23 mouse cellular contexts compared by ENCODE assay signal in genomic region chr17:77904412-77904811, GRCm38 (mm10).
A peak's percentile ranks its signal among the peaks of the same experiment; 100 is the strongest.
DNase-seq lines count a peak whose midpoint lies in the region; ATAC-seq and TF ChIP-seq lines count a peak whose summit lies in the region.
"Had no signal": no experiment of that assay in that cellular context is flagged by ENCODE, and none has a peak within 500 bp of the region (broad histone marks: within the 10 kb centered on the region; RNA-seq: fewer than 3 reads in every experiment).

No protein-coding gene starts in this region.

- ATAC-seq in hindbrain, postnatal 0 days, result 0 out of 2 replicates have a peak, but pooled peaks have one; percentile 32
- no peak for ATAC-seq in hindbrain, embryonic 13.5 days (ENCODE audit: low FRiP score)
- ATAC-seq: CD4-positive, CD25-positive, alpha-beta regulatory T cell, adult 4 months; intestine, embryonic 16.5 days; liver, embryonic 12.5 days; Patski had no signal

- no peaks in the 10 kb centered on the region for H3K9me3 ChIP-seq in hindbrain, postnatal 0 days (ENCODE audit: low read length)
- H3K9me3 ChIP-seq in hindbrain, embryonic 13.5 days, result no peaks in the 10 kb centered on the region
- H3K9me3 ChIP-seq: embryonic facial prominence, embryonic 10.5 days; heart, embryonic 12.5 days; limb, embryonic 12.5 days; liver, embryonic 12.5 days; neural tube, embryonic 12.5 days had no signal

- no peak overlapping the region for H3K4me3 ChIP-seq in hindbrain, postnatal 0 days (ENCODE audit: low read length)
- H3K4me3 ChIP-seq in hindbrain, embryonic 13.5 days, result no peak overlapping the region
- H3K4me3 ChIP-seq: embryonic facial prominence, embryonic 10.5 days; gastrocnemius, adult 2 months; heart, embryonic 12.5 days; limb, embryonic 12.5 days; liver, embryonic 12.5 days; neural tube, embryonic 12.5 days had no signal

- no peak overlapping the region for H3K9ac ChIP-seq in hindbrain, postnatal 0 days (replicated peaks; ENCODE audit: low read length)
- no peak overlapping the region for H3K9ac ChIP-seq in hindbrain, embryonic 13.5 days
- H3K9ac ChIP-seq: heart, embryonic 12.5 days; hindbrain, embryonic 14.5 days; limb, embryonic 12.5 days; liver, embryonic 12.5 days; lung, embryonic 14.5 days; neural tube, embryonic 12.5 days had no signal

- 70% methylated on average over 3 of the region's 3 CpGs for WGBS in hindbrain, postnatal 0 days
- 94% methylated on average over 3 of the region's 3 CpGs for WGBS in hindbrain, embryonic 13.5 days

- H3K4me1 ChIP-seq in hindbrain, postnatal 0 days (ENCODE audit: insufficient read depth, low read length), result no peaks in the 10 kb centered on the region
- no peaks in the 10 kb centered on the region for H3K4me1 ChIP-seq in hindbrain, embryonic 13.5 days (replicated peaks)
- H3K4me1 ChIP-seq: embryonic facial prominence, embryonic 10.5 days; heart, embryonic 12.5 days; limb, embryonic 12.5 days; liver, embryonic 12.5 days; neural tube, embryonic 12.5 days had no signal

- peak; percentile 89 to 95 for DNase-seq in cerebellum, postnatal 10 days
- DNase-seq in cerebellum, postnatal 36 days, result no peak
- DNase-seq in hindbrain, postnatal 0 days (ENCODE audit: low spot score), result peak; percentile 5
- DNase-seq in brain, embryonic 14.5 days (ENCODE audit: low read depth), result peak; percentile 56
- peak; percentile 45 for DNase-seq in layer of hippocampus, adult 9-10 months (ENCODE audit: low spot score)
- DNase-seq in heart, adult 8-10 months (ENCODE audit: low spot score), result no peak
- DNase-seq in retina, postnatal 1 day, result no peak
- DNase-seq: adrenal gland, postnatal 10 days; gastrocnemius, adult 2 months; heart, postnatal 14 days; kidney, postnatal 36 days; lung, embryonic 14.5 days; thymus, postnatal 25 days had no signal

- no peak overlapping the region for H3K27ac ChIP-seq in hindbrain, postnatal 0 days
- no peak overlapping the region for H3K27ac ChIP-seq in hindbrain, embryonic 13.5 days
- H3K27ac ChIP-seq: embryonic facial prominence, embryonic 10.5 days; gastrocnemius, adult 2 months; hindbrain, embryonic 14.5 days; limb, embryonic 12.5 days; liver, embryonic 12.5 days; neural tube, embryonic 12.5 days had no signal

- no peak for TF ChIP-seq POLR2A in brain, embryonic 14.5 days (IDR thresholded peaks at IDR 0.05; ENCODE audit: borderline replicate concordance, extremely low read depth, insufficient read depth, insufficient read length, poor library complexity, severe bottlenecking)

- no peak for TF ChIP-seq CTCF in hindbrain, postnatal 0 days (IDR thresholded peaks at IDR 0.05; ENCODE audit: low read depth)
- TF ChIP-seq CTCF in brain, embryonic 14.5 days (IDR thresholded peaks at IDR 0.05; ENCODE audit: borderline replicate concordance, extremely low read depth, insufficient read depth, insufficient read length), result no peak

- no peak overlapping the region for H3K4me2 ChIP-seq in hindbrain, postnatal 0 days (ENCODE audit: low read depth, low read length)
- no peak overlapping the region for H3K4me2 ChIP-seq in hindbrain, embryonic 13.5 days
- H3K4me2 ChIP-seq: heart, embryonic 12.5 days; hindbrain, embryonic 14.5 days; limb, embryonic 12.5 days; liver, embryonic 12.5 days; lung, embryonic 14.5 days; neural tube, embryonic 12.5 days had no signal

- H3K36me3 ChIP-seq in hindbrain, postnatal 0 days (ENCODE audit: insufficient read depth, low read length), result no peaks in the 10 kb centered on the region
- no peaks in the 10 kb centered on the region for H3K36me3 ChIP-seq in hindbrain, embryonic 13.5 days
- H3K36me3 ChIP-seq: embryonic facial prominence, embryonic 10.5 days; heart, embryonic 12.5 days; limb, embryonic 12.5 days; liver, embryonic 12.5 days; neural tube, embryonic 12.5 days had no signal

- no peaks in the 10 kb centered on the region for H3K27me3 ChIP-seq in hindbrain, postnatal 0 days (ENCODE audit: insufficient read depth, low read length)
- H3K27me3 ChIP-seq in hindbrain, embryonic 13.5 days, result no peaks in the 10 kb centered on the region
- H3K27me3 ChIP-seq: heart, embryonic 12.5 days; limb, embryonic 12.5 days; liver, embryonic 12.5 days; neural tube, embryonic 12.5 days had no signal

Comparison
In these comparisons a context has a peak if more than half of its experiments do, and no peak if none do; other contexts are left out.
1. DNase-seq: peak in cerebellum, postnatal 10 days (2 of 2), hindbrain, postnatal 0 days (single experiment), brain, embryonic 14.5 days (single experiment) and layer of hippocampus, adult 9-10 months (single experiment); none in cerebellum, postnatal 36 days (0 of 2), heart, adult 8-10 months (single experiment) and retina, postnatal 1 day (single experiment).